Mouse (Mus musculus) T-cell, adult 2 months (primary cell): Measurements from ENCODE around the gene Spop.
A peak's percentile ranks its signal among the peaks of the same experiment; 100 is the strongest.
"Not testable (repeated sequence)": the region's sequence is repeated elsewhere in the genome, so short reads cannot be mapped to it uniquely, and the experiment has no call there.

ENCODE experiments used
- DNase-seq: peaks from one replicate; pipeline ENCODE4 v3.0.0; 2022; ENCODE audit warnings: low spot score

Gene Spop

DNA sequence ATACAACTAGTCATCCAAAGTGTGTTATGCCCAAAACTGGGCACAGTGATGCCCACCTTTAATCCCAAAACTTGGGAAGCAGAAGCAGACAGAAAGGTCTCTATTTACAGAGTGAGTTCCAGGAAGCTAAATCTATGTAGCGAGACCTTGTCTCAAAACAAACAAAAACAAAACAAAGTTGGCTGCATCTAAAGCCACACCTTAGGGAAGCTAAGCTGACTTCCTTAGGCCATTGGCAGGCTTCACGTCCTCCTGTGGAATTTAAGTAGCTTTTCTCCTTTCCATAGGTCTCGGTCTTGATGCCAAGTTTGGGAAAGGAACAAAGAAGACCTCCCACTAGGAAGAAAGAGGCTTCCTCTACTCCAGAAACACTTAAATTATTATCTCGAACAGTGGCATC lies 22.7 kb upstream of the Spop start:
- no peak for DNase-seq

DNA sequence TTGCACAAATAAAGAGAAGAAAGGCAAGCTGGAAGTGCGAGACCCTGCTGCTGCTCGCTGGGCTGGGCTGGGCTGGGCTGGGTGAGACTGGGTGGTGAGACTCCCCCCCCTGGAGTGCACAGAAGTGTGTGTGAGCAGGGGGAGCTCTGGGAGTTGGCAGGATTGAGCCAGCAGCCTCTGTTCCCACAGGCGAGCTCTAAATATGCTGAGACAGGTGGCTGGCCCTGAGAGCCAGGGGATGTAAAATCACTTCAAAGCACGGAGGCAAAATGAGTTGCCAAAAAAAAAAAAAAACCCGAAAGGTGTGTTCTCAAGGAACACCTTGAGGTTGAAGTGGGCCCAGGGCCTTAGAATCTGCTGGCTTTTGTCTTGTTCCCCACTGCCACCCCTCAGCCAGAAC lies 22.1 kb upstream of the Spop start:
- no peak for DNase-seq

DNA sequence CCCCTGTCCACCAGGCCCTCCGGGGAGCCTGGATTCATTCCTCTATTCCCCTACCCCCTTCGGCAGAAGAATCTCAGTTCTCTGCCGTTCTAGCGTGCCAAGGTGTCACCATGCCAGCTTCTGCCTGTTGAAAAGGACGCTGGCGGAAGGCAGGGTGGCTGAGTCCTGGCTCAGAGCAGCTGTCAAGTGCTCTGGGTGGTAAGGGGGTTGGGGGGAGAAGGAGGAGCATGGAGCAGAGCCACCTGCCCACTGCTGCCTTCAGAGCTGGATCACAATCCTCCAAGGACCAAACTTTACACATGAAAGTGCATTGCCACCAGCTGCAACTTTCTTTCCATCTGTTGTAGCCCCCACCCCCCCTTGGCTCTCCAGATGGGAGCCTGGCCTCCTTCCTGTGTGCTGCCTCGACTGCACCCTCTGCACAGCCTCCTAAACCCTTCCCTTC lies 21.6 kb upstream of the Spop start:
- DNase-seq: no peak

DNA sequence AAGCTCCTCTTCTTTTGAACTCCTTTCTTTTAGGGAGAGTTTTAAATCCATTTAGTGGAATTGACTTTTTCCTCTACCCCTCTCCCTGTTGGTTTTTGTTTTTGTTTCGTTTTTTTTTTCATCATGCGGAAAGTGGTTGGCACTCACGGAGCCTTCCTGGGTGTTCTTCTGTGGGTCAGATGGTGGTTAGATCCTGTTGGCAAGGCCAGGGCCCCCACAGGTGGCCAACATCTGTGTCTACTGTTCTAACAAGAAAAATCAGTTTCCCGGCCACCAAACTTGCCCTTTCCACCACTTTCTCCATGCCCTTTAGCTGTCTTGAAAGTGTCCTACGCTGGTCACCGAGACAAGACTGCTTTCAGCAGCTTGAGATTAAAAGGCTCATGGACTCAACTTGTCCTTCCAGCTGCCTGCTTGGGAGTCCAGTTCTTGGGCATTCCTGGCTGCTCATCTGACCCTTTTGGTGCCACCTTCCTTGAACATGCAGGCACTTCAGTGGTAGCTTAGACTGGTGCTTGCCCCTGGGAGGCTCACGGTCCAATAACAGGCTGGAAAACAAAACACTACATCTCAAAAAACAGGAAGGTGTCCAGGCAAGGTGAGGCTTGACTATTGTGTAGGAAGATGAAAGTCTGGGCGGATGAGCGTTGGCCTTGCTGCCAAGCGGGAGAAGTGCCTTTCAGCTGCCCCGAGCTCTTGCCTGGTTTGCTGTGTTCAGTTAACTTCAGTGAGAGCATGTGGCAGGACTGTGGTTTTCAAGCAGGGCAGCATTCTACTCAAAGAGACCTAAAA lies 21.0 kb upstream of the Spop start:
- DNase-seq: no peak

DNA sequence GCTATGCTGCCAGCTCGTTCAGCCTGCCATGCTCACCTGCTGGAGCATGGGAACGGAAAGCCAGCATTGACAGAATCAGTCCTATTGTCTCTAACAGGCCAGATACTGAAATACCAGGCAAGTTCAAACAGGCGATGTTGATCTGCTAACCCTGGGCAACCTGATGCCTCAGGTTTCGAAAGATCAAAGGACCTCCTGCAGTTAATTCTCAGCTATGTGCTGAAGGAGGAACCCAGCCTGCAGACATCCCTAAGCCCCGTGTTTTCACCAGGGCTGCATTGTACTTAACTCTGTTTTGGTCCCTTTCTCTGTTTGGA lies 20.4 kb upstream of the Spop start:
- no peak for DNase-seq

DNA sequence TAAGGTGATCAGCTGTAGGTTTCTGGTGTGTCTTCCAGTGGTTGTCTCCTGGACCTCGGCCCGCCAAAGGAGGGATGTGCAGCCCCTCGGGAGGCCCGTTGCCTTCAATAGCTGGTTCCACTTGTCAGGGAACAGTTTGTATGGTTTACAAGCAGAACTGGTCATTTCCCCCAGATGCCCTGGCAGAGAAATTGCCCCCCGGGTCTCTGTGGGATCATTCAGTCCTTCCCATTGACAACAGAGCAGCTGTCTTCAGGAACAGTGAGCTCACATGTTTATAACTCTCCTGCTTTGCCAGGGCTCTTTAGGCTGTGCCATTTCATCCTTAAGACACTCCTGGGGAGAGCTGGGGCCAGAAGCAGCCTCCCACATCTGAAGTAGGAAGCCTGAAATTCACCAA lies 19.8 kb upstream of the Spop start:
- no peak for DNase-seq

DNA sequence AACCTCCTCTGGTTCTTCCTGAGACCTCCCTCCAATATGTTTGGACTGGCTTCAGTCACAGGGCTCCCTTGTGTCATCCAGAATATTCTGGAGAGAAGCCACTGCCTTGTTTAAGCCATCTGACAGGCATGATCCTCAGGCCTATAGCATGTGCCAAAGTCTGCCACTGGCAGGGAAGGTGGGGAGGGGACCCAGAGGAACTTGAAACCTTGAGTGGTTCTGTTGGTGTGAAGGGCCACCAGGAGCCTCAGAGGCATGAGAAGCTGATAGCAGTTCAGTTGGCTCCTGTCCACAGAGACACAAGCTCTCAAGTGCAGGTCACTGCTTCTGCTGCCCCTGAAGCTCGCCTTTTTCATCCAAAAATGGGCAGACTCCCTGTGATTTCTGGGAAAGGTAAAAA lies 17.3 kb upstream of the Spop start:
- DNase-seq: no peak

DNA sequence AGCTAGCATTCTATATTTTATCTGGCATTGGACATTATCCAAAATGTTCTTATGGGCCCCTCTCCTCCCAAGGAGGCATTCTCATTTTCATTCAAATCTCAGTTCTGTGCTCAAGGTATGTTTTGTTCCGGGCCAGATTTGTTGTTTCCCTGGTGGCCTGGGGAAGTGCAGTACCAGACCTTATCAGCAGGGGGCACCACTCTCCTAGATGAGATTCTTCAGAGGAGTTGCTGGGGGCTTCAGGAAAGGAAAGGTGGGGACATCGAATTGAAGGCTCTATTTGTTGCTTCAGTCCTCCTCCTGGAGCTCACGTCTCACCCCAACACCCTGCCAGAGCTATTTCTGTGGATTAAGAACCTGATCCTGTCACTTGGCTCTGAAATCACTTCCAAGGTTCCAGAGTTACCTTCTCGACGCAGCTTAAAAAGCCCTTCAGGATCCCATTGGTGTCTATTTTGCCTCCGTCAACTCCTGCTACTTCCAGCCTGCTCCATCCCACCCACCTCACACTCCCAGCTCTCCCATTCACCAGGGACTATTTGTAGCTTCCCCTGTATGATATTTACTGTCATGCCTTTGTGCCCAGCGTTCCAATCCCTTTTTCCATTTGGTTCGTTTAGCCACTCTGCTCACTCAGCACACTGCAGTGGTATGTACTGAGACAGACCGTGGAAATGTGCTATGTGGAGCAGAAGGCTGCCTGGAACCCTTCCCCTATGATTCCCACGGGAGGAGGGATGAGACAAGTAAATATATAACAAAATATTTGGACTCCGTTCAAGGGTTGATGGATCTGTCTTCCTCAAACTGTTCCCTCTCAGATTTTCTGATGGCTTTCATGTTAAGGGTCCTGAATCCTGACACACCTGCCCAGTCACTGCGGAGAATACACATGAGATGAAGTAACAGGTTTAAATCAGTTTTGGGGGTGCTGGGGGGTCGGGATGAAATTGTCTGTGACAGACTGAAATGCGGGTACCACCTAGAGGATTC lies 15.7 kb upstream of the Spop start:
- peak; percentile 64 for DNase-seq

DNA sequence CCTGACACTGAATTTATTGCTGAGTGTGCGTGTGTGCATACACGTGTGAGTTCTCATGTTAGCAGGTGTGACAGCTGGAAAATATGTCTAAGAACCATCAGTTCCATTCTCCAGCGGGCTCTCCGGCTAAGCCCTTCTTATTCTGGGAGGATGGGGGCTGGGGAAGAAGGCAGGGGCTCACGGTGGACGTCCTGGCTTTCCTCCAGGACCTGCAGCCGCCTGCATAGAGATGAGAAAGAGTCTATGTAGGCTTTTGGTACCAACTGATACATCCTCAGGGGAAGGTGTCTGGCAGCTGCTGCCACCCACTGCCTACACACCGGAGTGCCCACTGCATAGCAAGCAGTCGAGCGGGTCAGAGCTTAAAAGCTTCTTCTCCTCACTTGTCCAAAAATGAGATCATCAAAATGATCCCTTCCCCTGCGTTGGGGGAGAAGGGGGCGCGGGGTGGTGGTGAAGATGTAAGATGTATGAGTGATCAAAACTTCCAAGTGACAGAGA lies 14.3 kb upstream of the Spop start:
- DNase-seq: no peak

DNA sequence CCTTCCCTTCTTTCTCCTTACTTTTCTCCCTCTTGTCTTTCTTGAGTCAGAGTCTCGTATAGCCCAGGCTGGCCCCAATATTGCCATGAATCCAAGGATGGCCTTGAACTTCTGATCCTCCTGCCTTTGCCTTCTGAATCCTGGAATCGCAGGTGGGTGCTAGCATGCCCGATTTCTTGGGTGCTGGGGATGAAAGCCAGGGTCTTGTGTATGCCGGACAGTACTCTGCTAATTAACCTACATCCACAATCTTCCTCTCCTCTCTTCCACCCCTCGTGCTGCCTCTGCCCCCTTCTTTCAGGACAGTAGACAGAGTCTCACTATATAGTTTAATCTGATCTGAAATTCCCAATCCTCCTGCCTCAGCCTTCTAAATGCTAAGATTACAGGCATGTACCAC lies 12.3 kb upstream of the Spop start:
- no peak for DNase-seq

DNA sequence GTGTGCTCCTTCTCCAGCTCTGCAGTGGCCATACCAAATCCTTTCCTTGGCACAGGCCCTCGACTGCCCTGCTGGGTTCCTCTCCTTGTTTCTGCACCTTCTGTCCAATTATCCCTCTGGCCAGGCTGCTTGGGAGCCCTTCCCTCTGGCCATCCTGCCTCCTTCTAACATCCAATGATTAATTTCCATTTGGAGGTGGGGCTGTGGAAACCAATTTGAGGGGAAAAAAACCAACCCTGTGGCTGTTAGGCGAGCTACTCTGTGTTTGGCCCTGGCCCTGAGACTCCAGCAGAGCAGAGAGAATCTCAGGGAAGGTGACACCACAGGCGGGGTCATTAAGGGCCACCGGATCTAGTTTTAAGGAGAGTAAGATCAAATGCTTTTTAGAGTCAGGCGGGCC lies 11.7 kb upstream of the Spop start:
- no peak for DNase-seq

DNA sequence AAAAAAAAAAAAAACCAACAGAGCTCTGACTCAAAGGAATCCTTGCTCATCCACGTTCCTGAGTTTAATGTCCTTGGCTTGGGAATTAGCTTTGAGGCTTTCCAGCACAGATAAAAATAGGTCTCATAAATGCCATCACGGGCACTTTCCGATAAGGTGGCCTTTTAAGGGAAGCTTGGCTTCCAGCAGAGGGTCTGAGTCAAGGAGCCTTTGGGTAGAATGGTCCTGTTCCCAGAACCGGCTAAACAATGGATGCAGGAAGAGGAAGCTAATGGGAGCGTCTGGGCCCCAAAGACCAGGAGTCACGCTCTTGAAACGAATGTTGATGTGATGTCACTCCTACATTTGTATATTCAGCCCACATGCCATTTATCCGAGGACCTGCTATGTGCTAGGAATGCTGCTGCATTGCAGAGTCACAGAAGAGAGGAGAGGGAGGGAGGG lies 11.2 kb upstream of the Spop start:
- DNase-seq: no peak

DNA sequence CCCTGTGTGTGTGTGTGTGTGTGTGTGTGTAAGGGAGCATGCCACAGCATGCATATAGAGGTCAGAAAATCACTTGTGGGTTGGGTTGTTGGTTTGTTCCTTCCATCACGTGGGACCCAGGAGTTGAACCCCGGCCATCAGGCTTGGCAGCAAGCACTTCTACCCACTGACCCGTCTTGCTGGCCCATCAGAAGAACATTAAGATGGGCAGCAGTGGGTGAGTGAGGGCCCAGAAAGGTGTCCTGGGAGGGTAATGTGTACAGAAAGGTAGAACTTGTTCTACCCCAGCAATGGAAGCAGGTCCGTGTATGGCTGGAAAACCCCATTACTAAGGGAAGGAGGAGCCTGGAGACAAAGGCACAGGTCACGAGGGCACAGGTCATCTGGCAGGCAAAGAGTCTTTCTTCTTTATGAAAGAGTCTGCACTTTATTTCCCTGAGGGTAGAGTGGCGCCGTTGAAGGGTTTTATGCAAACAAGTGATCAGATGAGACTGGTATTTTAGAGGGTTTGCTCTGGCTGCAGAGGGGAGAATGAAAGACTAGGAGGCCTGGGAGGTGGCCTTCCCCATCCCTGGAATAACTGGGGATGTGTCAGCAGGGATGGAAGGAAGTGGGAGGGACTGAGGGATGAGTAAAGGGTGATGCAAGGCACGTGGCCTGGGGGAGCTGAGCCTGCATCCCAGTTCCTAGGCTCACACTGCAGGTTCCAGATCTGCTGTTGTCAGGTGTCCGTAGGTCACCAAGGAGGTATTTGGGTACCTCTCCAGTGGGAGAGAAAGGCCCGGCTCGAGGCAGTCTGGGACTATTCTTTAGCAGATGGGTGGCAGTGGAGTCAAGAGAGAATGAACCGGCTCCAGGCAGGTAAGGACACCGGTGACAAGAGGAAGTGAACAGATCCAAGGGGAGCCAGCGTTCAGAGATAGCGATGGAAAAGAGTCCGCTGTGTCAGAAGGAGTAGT lies 10.2 kb upstream of the Spop start:
- no peak for DNase-seq

DNA sequence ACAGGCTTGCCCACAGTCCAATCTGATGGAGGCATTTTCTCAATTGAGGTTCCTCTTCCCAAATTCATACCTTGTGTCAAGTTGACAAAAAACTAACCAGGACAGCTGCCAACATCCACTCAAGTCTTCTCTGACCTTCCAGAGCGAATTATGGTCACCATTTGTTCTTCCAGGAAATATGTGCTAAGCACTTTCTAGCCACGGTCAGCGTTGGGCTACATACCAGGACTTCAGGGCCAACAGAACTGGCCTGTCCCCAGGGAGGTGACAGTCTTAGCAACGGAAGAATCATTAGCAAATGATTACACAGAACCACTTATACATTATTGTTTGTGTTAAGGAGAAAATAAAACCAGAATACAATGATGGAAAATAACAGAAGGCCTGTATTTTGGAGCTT lies 8.1 kb upstream of the Spop start:
- no peak for DNase-seq

DNA sequence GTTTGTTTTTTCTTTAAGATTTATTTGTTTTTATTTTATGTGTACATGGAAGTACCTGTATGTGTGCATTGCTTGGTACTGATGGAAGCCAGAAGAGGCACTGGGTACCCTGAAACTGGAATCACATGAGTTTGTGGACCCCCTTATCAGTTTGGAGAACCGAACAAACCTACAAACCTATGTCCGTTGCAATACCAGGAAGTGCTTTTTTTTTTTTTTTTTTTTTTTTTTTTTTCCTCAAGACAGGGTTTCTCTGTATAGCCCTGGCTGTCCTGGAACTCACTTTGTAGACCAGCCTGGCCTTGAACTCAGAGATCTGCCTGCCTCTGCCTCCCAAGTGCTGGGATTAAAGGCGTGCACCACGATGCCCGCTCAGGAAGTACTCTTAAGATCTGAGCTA lies 7.5 kb upstream of the Spop start:
- not testable (repeated sequence) for DNase-seq

DNA sequence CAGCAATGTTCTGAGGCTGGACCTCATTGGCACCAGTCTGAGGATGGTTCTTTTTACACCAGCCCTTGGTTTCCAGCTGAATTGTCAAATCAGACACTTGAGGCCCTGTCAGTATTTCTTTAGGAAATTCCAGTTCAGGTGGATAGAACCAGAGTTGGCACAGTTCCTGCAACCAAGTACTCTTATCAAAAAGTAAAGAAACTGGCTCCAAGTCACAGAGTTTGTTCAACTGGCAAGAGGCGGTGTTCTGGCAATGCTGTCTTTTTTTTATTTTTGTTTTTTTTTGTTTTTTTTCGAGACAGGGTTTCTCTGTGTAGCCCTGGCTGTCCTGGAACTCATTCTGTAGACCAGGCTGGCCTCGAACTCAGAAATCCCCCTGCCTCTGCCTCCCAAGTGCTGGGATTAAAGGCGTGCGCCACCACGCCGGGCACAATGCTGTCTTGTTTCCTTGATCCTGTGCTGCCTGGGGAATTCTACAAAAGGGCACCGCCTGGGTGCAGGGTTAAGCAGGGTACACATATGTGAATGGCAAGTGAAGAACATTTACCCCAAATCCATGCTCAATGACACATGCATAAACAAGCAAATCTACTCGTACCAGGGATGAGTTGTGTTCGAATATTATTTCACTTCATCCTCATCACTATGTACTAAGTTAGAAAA lies 4.3 kb upstream of the Spop start:
- no peak for DNase-seq

DNA sequence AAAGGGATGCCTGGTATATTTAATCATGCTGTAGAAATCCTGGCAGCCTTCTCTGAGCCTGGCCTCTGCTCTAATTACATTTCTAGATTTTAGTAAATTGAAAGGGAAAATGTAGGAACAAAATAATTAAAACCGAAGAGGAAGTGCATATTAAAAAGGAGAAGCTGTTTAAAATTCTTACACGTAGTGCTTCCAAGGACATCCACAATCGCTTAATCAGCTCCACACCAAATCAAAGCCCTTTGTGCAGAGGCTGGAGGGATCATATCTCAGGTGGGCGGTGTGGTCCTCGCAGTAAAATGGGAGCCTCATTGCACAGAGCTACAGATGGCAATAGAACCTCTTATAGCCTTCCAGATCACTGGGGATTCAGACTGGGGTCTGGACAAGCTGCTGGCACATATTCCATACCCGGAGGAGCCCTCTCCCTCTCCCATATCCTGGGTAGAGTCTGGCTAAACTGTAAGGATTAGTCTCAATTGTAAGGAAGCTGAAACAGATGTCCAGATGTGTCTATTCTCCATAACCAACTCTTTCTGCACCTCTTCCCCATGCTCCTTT lies 2.3 kb upstream of the Spop start:
- DNase-seq: no peak

DNA sequence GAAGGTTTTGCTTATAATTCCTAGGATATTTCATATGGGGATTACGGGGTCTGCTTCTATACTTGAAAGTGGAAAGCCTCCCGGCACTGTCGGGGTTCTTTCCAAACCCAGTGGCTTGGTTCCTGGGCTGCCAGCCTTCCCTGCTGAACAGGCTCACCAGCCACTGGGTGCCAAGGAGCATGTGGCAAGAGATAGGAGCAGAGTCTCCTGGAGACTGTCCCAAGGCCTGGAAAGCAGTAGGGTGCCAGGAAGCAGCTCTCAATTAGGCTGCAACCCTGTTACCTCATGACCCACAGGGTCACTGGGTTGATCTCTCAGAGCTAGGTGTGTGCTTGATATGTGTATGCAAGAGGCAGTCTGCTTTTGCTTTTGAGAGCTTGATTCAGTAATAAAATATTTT lies 1.3 kb upstream of the Spop start:
- no peak for DNase-seq

DNA sequence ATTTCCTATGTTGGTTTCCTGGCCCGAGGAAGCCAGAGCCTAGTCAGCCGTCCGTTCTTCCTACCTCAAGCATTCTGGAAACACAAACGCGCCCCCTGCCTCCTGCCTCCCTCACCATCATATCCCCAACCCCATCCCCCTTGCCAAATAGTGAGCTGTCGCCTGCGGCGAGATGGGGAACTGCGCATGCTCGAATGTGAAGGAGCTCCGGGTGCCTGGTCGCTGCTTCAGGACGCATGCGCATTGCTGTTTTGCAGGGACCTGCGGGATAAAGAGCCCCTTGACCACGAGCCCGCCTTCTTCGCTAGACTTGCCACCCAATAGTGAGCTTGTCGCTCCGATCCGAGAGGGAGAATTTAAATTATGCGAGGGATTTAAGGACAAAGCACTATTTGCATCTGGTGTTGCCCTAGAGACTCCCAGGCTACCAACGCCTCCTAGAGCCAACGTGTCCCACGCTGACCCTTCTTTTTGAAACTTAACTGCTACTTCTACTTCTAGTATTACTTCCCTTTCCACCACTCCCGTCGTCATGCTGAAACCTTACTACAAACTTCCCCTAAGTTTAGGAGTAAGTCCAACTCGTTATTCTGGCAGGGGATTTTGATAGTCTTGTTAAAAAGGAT lies 769 bp downstream of the Spop start:
- DNase-seq: peak; percentile 91

DNA sequence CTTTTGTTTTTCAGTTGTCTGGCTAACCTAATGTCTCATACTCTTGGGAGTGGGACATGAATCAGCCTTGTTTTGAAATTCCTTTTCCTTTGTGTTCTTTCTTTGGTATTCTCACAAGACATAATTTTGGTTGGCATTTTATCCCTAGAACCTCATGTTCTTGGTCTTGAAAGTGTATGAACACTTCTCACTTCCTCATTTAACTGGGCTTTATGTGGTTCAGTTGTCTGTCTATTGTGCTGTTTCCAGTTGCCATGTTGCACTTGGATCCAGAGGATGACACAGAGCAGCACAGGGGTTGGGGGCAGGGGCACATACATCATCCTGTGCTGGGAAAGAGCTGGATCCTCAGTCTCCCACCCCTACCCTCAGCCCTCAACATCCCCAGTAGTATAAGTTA lies 2.1 kb downstream of the Spop start:
- DNase-seq: no peak

DNA sequence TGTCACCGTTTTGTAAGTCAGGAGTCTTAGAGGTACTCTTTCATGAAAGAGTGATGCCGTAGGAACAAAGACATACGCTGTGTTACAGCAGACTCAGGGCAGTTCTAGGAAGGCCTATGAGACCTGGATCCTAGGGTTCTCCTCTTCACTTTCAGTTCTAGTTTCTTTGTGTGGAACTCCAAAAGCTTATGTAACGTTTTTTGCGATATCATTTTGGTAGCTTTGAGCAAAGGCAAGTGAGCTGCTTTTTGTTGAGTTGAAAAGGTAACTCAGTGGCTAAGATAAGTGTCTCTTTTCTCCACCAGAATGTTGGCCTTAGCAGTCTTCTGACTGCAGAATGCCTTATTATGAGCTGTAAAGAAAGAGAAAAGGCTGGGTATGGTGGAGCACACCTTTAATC lies 3.5 kb downstream of the Spop start:
- no peak for DNase-seq
